Mouse (Mus musculus) megakaryocyte, embryonic 14.5 days (primary cell): ENCODE measurements around the gene Npas2.

Experiments used
- FLI1 ChIP-seq: IDR thresholded peaks from 2 replicates; pipeline ENCODE4 v1.6.1; 2012; ENCODE audit warnings: low read length, inconsistent platforms, mixed read lengths
- GATA1 ChIP-seq: IDR thresholded peaks from 3 replicates; pipeline ENCODE4 v1.6.1; 2012; ENCODE audit warnings: mixed read lengths, low read length, inconsistent platforms, borderline replicate concordance

GRCm38 (mm10) chr1:39205697-39206096 is 12.2 kb downstream of the Npas2 start:
- TF ChIP-seq GATA1: no peak
- TF ChIP-seq FLI1: no peak
